Mouse (Mus musculus) embryo, embryonic 11 days (tissue): ENCODE measurements around the gene Wdr72.

Experiments
- DNase-seq: peaks from one replicate; pipeline ENCODE4 v3.0.0-alpha.2; 2015

Wdr72 gene

DNA sequence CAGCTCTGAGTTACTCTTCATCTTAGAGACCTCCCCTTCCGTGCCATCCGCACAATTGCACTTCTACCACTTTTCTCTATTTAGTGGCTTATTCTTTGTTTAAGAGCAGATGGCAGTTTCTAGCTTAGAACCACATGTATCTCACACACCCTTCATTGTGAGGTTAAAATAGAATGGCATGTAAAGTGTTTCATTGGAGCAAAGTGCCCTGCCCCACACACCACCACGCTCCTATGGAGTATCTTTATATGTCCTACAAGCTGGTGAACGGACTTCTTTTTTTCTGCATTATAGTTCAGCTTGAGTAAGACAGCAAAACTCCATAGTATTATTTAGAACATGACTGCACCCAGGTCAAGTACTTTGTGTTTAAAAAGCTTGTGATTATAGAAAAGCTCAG lies 137.9 kb downstream of the Wdr72 start:
- DNase-seq: no peak

DNA sequence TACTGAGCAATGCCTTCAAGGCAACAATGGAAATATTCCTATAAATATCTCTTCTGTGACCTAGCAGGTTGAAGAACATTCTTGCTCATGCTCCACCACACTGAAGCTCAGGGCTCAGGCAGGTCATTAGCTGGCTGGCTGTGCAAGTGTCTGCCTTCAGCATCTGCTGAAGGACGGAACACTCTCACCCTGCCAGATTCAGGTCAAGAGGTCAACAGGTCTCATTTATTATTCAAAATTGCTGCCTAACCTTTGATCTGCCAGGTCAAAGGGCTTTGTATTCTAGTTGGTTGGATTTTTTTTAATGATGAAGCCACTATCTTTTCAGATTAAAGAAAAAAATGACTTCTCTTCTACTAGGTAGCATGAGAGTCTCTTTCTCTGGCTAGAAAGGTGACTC lies 139.3 kb downstream of the Wdr72 start:
- peak; percentile 36 for DNase-seq

DNA sequence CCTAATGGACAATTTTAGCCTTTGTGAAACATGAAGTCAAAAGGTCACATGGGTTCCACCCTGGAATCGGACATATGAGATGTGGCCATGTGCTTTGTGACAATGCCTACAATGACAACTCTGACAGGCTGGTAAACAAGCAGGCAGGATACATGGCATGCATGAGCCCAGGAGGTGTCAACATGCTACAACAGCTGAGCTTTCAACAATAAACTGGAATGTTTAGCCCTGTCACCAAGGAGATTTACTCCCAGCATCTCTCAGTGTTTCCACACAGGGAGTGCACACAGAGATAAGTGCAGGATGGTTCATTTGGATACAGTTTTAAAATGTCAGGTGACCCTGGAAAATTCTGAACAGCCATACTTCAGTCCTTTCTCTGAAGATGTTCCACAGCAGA lies 140.4 kb downstream of the Wdr72 start:
- DNase-seq: no peak

DNA sequence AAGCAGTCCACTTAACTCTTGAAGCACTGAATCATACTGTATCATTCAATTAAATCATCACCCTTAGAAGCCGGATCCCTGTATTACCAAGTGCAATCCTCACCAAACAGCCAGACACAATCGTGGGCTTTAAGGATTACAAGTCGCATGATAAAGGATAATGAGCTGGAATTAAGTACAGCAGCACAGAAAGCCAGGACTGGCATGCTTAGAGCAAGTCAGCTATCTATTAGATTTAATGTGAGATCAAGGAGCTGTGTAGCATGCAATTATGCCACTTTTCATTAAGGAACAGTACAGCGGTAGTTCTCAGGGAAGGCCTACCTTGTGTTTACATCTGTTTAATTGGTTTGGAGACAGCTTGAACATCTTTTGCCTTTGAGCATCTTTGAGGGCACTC lies 148.2 kb downstream of the Wdr72 start:
- DNase-seq: no peak

DNA sequence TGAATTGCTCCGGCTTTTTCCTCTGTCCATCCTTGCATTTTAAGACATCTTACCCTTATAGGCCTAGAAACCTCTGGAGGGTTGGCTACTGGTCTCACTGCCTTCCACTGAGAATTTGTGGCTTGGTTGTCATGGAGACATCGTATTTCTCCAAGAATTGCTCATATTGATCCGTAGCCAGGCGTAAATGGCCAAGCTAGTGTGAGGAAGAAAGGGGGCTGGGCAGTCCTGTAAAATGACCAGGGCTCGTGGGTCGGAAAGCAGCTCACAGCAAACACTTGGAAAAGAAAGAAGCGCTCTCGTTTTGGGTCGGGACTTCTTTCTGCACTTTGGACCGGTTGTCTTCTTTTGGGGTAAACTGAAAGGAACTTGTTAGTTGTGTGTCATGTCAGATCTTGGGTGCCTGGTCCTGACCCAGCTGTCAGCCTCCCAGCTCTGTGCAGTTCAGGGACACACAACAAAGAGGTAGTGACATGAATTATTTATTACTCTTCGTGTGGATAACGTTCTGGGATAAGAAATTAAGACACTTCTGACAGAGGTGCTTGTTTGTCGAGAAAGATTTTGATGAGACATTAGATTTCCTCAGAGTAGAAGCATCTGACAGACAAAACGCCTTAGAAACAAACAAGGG lies 167.7 kb downstream of the Wdr72 start:
- peak; percentile 68 for DNase-seq

DNA sequence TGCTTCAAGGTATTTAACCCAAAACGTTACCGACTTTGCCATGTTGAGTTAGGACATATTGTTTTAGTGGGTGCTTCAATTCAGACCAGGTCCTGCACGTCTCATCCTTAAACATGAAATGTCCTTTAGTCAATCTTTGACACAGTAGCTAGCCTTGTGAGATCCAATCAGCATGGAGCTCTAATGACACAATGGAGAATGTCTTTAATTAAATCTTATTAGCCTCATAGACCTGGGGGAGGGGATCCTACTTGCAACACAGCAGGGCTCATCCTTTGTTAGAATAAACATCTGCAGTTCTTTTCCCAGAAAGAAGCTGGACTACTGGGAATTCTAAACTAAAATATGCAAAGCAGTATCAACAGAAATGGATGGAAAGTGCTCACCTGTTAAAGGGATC lies 171.9 kb downstream of the Wdr72 start:
- no peak for DNase-seq

DNA sequence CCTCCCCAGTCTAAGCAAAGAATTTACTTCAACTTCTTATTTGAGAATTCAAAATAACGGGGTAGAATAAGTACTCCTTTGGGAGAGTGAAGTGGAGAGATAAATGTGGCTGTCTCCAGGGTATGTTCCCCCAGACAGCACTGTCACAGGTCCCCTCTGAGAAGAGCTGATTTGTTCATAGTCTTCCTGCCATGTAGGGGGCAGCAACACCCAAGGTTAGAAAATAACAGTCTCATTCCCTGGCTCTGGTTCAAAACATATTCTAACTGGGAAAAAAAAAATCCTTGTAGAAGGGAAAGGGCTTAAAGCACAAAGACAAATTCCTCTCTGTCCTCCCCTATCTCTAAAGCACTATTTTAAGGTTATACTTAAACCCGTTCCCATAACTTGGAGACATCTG lies 176.1 kb downstream of the Wdr72 start:
- DNase-seq: peak; percentile 41

DNA sequence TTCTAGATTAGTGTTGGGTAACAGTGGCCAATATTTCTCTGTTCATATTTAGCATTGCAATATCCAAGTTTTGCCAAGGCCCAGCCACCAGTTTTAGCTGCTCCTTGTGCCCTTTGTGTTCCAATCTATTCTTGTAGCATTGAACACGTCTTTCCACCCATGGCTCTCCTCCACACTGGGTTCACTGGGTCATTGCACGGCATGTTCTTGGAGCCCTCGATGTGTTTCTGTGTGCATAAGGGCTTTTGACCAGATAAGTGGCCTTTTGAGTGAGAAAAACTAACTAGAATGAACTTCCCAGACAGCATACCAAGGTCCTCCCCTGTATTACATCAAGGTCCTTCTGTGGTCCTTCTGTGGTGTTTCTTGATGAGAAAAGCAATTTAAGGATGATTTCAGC lies 184.3 kb downstream of the Wdr72 start:
- DNase-seq: no peak

DNA sequence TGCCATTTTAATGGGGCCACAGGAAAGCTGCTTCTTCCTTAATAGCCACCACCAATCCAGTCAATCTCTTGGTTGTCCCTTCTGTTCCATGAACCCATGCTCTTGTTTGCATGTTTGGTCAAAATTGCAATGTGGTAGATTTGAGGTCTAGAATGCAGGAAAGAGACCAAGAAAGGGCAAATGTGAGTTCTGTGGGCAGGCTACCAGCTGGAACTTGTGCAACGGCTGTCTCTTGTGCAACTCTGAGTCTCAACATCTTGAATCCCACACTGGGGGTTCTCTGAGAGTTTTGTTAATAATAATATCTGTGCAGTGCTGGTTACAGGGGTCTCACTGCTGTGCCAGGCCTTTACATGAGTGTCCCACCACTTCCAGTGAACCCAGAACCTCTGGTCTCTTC lies 208.6 kb downstream of the Wdr72 start:
- no peak for DNase-seq

DNA sequence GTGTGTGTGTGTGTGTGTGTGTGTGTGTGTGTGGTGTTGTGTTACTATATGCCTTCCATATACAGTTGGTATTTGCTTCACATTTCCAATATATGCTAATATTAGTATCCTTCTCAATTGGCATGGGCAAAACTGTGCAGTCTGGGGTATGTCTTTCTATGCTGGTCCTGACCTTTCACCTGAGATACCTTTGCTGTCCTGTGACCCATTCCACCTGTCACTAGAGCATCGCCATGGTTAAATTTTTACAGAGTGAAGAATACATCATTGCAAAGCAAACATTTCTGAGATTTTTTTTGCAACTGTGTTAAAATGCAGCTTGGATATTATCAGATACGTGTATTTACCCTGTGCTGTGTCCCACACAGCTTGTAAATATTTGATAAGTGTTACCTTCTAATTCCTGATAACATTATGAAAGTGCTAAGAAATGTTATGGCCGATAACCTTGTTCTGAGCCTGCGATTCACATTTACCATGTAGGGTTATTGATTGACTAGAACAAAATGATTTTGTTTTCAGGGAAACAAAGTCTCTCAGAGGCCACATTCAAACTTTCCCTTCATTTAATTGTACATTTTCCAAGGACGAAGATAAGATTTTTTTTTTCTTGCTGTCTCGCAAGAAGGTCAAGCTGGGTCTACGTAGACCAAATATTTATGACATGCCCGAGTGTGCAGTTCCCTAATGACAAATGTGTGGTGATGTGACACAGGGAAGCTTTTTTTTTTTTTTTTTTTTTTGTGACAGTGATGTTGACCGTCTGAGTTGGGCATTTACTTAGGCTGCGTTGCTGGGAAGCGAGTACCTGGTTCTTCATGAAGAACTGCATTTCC lies 214.2 kb downstream of the Wdr72 start:
- no peak for DNase-seq

DNA sequence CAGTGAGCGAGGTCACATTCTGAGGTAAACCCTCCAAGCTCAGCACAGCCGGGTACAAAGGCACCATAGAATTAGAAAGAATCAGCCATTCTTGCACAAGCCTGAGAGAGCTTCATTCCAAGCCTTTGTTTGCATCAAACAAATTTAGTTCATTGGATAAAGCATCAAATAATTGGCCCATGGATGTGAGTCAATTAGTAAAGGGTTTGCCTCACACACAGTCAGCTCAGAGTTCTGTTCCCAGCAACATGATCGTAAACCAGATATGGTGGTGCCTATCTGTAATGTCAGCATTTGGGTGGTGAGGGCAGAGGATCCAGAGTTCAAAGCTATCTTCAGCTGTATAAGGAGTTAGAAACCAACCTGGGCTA lies 214.8 kb downstream of the Wdr72 start:
- DNase-seq: no peak

DNA sequence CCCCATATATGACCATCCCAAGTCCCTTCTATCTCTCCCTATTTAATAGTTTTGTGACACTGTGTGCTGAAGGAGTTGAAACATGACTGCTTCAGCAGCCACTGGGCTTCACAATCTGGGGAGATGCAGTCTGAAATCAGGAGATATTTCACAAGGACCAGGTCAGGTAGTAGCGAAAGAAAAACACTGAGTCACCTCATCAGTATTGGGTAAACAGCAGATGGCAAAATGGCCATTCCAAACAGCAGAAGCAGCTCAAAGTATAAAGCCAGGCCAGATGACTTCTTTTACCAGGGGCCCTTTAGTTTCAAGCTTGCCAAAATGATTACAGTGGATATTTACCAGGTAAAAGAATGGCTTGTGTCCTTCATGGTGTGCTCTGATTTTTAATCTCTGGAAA lies 215.8 kb downstream of the Wdr72 start:
- DNase-seq: no peak

DNA sequence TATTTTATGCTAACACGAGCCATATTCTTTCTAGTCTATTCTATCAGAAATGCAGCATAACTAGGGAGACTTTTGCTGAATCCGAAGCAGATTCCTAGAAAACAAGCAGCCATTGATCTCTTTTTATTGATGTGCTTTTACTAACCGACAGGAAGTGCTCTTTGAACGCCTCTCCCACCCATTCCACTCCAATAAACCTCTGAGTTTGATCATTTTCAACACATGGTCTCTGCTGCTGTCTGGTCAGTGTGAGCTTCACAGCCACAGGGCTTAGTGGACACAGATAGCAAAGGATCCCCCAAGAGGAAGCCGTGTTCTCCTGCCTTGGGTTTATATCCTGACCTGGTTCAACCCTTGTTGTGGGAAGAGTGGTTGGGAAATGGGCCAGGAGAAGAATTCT lies 218.7 kb downstream of the Wdr72 start:
- DNase-seq: no peak

DNA sequence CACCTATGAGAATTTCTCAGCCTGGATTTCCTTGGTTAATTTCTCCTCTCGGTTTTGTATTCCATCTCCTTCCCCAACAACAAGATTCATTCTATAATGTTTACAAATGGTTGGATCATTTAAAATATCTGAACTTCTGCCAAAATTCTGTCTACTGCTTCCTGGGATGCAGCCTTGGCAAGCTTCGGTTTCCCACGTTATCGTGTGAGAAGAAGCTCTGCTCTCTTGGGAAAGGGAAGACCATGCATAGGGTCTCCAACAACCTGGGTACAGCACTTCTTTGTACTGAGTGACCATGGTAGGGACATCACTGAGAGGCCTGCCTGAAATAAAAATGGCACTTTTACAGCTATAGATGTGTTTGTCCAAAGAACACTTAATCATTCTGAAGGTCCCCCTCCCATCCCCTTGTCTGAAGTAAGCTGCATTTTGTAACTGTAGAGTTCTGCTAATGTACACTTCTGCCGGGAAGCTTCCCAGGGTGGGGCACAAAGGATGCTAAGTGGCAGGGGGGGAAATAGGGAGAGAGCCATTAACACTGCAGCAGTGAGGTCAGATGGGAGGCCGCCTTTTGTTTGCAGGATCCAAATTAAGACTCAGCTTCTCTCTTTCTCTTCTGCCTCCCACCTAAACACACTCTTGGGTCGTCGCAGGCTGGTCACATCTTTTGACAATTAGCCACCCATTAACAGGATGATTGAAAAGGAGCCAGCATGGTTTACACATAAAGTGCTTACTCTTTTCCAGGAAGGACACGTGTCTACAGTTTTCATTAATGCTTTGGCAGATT lies 220.7 kb downstream of the Wdr72 start:
- peak; percentile 18 for DNase-seq

DNA sequence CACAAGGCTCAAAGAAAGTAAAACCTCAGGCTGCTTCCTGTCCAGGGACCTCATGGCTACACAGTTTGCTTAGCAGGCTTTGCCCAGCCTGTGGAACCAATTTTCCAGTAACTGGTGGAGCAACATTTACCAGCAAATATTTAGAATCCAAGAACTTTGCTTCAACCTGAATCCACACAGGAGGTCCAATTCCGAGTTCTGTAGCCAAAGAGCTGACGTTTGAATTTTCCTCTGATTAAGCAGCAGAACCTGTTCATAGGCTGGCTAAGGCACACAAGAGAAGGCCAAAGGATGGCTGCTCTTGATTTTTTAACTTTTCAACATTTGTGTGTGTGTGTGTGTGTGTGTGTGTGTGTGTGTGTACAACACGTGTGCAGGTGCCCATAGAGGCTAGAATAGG lies 222.2 kb downstream of the Wdr72 start:
- DNase-seq: no peak
